Mouse (Mus musculus) erythroblast, embryonic 14.5 days (primary cell): ENCODE measurements around the gene Chil3.

Source experiments
- GATA1 ChIP-seq: IDR thresholded peaks from 2 replicates; pipeline ENCODE4 v1.6.1; 2012; ENCODE audit warnings: low read length, inconsistent platforms, mixed read lengths
- TAL1 ChIP-seq: IDR thresholded peaks from 3 replicates; pipeline ENCODE4 v1.6.1; 2012; ENCODE audit warnings: low read length, inconsistent platforms, mixed read lengths

DNA sequence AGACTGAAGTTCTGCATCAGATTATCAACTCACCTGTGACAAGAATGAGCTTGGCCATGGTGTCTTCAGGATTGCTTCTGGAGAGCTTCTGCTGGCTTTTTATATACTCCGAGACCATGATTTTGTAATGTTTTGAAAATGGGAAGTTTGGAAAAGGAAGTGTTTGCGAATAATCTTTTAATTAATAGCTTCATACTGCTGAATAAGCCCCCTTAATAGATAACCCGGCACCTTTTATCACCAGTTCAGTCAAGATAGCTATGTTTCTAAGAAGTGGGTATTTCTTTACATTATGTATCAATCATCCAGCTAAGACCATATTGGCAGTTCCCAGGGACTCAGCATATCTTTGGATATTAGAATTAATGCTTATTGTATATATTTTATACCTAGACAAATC is at the start of gene Chil3:
- TF ChIP-seq GATA1, result no peak
- no peak for TF ChIP-seq TAL1
